Mouse (Mus musculus): Measurements from ENCODE around the gene Gpsm3.

DNA sequence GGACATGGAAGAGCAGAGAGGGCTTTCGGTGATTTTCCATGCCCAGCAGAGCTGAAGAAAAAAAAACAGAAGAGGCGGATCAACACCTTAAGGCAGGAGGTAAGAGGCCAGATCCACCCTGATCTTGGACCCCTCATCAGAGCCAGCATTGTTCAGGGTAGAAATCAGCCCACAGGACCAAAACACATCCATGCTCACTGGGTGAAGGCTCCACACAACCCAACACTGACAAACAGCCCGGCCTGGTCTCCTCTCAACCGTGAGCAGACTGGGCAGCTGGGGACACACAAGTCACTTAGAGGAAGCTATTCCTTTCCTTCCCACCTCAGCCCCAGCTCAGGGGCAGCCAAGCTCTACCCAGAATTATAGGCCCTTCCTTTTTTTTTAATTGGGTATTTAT lies 42.0 kb upstream of the Gpsm3 start:
- TF ChIP-seq POLR2A (IDR thresholded peaks at IDR 0.05; ENCODE audit: insufficient read length, low read depth) (no peak), USF1 (IDR thresholded peaks at IDR 0.05; ENCODE audit: low read depth) (no peak), POLR2AphosphoS2 (IDR thresholded peaks at IDR 0.05; ENCODE audit: insufficient read length, low read depth) (no peak), E2F4 (IDR thresholded peaks at IDR 0.05; ENCODE audit: insufficient read depth) (no peak), TCF12 (IDR thresholded peaks at IDR 0.05; ENCODE audit: insufficient read depth, poor library complexity, severe bottlenecking) (no peak), MYOG (IDR thresholded peaks at IDR 0.05; ENCODE audit: control insufficient read depth in 1 of 3, insufficient read depth in 1 of 3, insufficient read length in 2 of 3, low read depth in 2 of 3) (no peak), MYOD1 (IDR thresholded peaks at IDR 0.05; ENCODE audit: control insufficient read depth in 1 of 3, insufficient read length in 2 of 3, low read depth in 2 of 3) (no peak)

Data from myocyte (in vitro differentiated cells).